Mouse (Mus musculus) midbrain, embryonic 16.5 days (tissue): ENCODE measurements around the gene Ing3. TPM values are rescaled to one million over a fixed set of nuclear protein-coding genes. Genes with fewer than 3 reads are reported as not detected.

Experiments used
- ATAC-seq: fragments of 200-750 bp; cut with Nextera tagmentation; 2 replicates; pipeline ENCODE4 v1.8.0; 2017; ENCODE audit warnings: moderate TSS enrichment
- H3K27ac ChIP-seq: fragments of 300-500 bp; sonication (generic); 2 replicates; pipeline ENCODE4 v1.5.1; 2014; ENCODE audit warnings: mild to moderate bottlenecking, low read length, mixed read lengths
- H3K27me3 ChIP-seq: fragments of 300-500 bp; sonication (generic); 2 replicates; pipeline ENCODE4 v1.6.1; 2014; ENCODE audit warnings: low read depth, low read length, mixed read lengths; ENCODE audit not compliant: control insufficient read depth, insufficient read depth
- H3K36me3 ChIP-seq: fragments of 300-500 bp; sonication (generic); 2 replicates; pipeline ENCODE4 v1.6.1; 2014; ENCODE audit warnings: mild to moderate bottlenecking, low read length, moderate library complexity, mixed read lengths; ENCODE audit not compliant: control insufficient read depth, insufficient read depth
- H3K4me1 ChIP-seq: fragments of 300-500 bp; sonication (generic); 2 replicates; pipeline ENCODE4 v1.6.1; 2014; ENCODE audit warnings: mild to moderate bottlenecking, low read length, mixed read lengths; ENCODE audit not compliant: control insufficient read depth, insufficient read depth
- H3K4me2 ChIP-seq: fragments of 300-500 bp; sonication (generic); 2 replicates; pipeline ENCODE4 v1.6.1; 2014; ENCODE audit warnings: mild to moderate bottlenecking, low read length, mixed read lengths
- H3K4me3 ChIP-seq: fragments of 300-500 bp; sonication (generic); 2 replicates; pipeline ENCODE4 v1.5.1; 2014; ENCODE audit warnings: low read depth, mild to moderate bottlenecking, low read length, moderate library complexity, mixed read lengths
- H3K9ac ChIP-seq: fragments of 300-500 bp; sonication (generic); 2 replicates; pipeline ENCODE4 v1.6.1; 2014; ENCODE audit warnings: low read depth, low read length, mixed read lengths
- H3K9me3 ChIP-seq: fragments of 300-500 bp; sonication (generic); replicated peaks from 2 replicates; pipeline ENCODE4 v1.6.1; 2014; ENCODE audit warnings: mild to moderate bottlenecking, low read length, mixed read lengths; ENCODE audit not compliant: control insufficient read depth, poor library complexity, severe bottlenecking
- WGBS: fragments of 180-500 bp; shearing (Covaris S2); extraction: QIAGEN DNeasy Blood & Tissue Kit; methylation state at CpG from one replicate; pipeline ENCODE4 v1.1.7; 2014; 5-methylcytosine and 5-hydroxymethylcytosine counted together
- polyA plus RNA-seq: library from polyadenylated mRNA; unstranded; fragments of >200 nt; fragmentation: Nextera tagmentation; extraction: Ambion mirVana; gene quantifications from 2 replicates; pipeline ENCODE4 v1.2.1, GENCODE M21; 2015

The Ing3 gene
- polyA plus RNA-seq, 1 experiment from 2014 or later: 44.2 TPM

DNA sequence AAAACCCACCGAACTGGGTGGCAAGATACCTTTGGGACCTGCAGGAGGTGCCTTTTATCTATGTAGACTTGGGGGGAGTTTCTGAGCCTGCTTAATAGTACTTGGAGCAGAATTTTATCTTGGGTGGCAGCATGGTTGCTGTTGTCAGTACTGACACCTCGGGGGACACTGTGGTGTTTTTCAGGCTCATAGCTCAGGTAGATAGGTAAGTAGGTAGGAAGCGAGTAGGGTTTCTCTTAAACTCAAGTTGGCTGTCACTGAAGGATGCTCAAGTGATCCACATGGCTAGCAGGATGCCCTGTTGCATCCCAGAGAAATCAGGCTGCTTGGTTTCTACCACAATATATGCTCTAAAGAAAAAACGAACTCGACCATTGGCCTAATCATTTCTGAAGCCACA lies 38.9 kb downstream of the Ing3 start:
- no peak overlapping the region for H3K9ac ChIP-seq
- no peak overlapping the region for H3K4me3 ChIP-seq
- no peak for ATAC-seq
- no peaks in the 10 kb centered on the region for H3K9me3 ChIP-seq
- H3K36me3 ChIP-seq: no peaks in the 10 kb centered on the region
- WGBS: 90% methylated on average over 5 of the region's 5 CpGs
- no peak overlapping the region for H3K27ac ChIP-seq
- H3K4me1 ChIP-seq: peaks cover 16% of the 10 kb centered on the region
- H3K27me3 ChIP-seq: peaks cover 13% of the 10 kb centered on the region
- no peak overlapping the region for H3K4me2 ChIP-seq

DNA sequence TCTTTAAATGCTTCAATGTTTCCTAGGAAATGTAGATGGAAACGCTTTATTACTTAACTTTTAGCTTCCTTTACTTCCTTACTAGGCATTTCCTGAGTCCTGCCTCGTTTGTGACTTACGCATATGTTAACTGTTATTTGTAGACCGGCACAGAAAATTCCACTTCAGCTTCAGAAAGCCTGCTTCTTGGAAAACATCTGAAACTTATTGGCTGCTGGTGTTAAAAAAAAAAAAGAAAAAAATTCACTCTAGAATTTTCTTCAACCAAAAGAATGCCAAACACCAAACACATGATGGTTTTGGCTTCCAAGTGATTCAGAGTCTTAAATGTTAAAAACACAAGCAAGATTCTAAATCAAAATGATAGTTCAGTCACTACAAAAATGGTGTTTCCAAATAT lies 39.7 kb downstream of the Ing3 start:
- Histone ChIP-seq H3K36me3 (no peaks in the 10 kb centered on the region), H3K9ac (no peak overlapping the region), H3K4me2 (no peak overlapping the region), H3K27ac (no peak overlapping the region), H3K27me3 (peaks cover 13% of the 10 kb centered on the region), H3K4me3 (no peak overlapping the region), H3K9me3 (no peaks in the 10 kb centered on the region), H3K4me1 (peaks cover 16% of the 10 kb centered on the region)
- no peak for ATAC-seq
- 86% methylated on average over 4 of the region's 4 CpGs for WGBS

GRCm38 (mm10) chr6:21990181-21991135 lies 41.1 kb downstream of the Ing3 start:
- ATAC-seq: no peak
- Histone ChIP-seq H3K4me3 (no peak overlapping the region), H3K27ac (no peak overlapping the region), H3K4me2 (no peak overlapping the region), H3K9me3 (no peaks in the 10 kb centered on the region), H3K27me3 (peaks cover 13% of the 10 kb centered on the region), H3K36me3 (no peaks in the 10 kb centered on the region), H3K4me1 (peaks cover 13% of the 10 kb centered on the region), H3K9ac (no peak overlapping the region)
- 75% methylated on average over 9 of the region's 9 CpGs for WGBS

GRCm38 (mm10) chr6:21991151-21991550 lies 41.8 kb downstream of the Ing3 start:
- no peak for ATAC-seq
- no peak overlapping the region for H3K4me3 ChIP-seq
- no peak overlapping the region for H3K9ac ChIP-seq
- no peak overlapping the region for H3K4me2 ChIP-seq
- no peak overlapping the region for H3K27ac ChIP-seq
- H3K27me3 ChIP-seq: peaks cover 10% of the 10 kb centered on the region
- no peaks in the 10 kb centered on the region for H3K9me3 ChIP-seq
- peaks cover 7% of the 10 kb centered on the region for H3K4me1 ChIP-seq
- no peaks in the 10 kb centered on the region for H3K36me3 ChIP-seq
- 87% methylated on average over 4 of the region's 4 CpGs for WGBS

DNA sequence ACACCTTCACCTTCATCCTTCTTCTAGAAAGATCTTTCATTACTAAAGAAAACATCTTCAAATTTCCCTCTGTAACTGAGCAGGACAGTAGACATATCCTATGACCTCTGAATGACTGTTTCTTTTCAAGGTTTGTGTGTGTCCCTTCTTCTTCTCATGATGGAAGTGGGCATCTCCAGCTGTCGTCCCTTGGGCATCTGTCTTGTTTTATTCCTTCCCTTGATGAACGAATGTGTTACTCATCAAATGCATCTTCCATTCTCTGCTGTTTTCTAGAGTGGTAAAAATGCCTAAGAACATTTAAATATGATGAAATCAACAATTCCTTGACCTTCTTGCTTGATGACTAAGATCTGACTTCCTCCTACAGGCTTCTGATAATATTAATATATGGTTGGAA lies 43.7 kb downstream of the Ing3 start:
- Histone ChIP-seq H3K27ac (no peak overlapping the region), H3K9ac (no peak overlapping the region), H3K9me3 (no peaks in the 10 kb centered on the region), H3K36me3 (no peaks in the 10 kb centered on the region), H3K4me1 (no peaks in the 10 kb centered on the region), H3K27me3 (no peaks in the 10 kb centered on the region), H3K4me2 (no peak overlapping the region), H3K4me3 (no peak overlapping the region)
- WGBS: 88% methylated on average over 2 of the region's 2 CpGs
- ATAC-seq: no peak

GRCm38 (mm10) chr6:21998131-21998530 lies 48.8 kb downstream of the Ing3 start:
- H3K4me3 ChIP-seq: no peak overlapping the region
- no peak for ATAC-seq
- no peaks in the 10 kb centered on the region for H3K9me3 ChIP-seq
- H3K36me3 ChIP-seq: no peaks in the 10 kb centered on the region
- no peak overlapping the region for H3K9ac ChIP-seq
- WGBS: 78% methylated on average over 4 of the region's 4 CpGs
- H3K27ac ChIP-seq: no peak overlapping the region
- H3K27me3 ChIP-seq: no peaks in the 10 kb centered on the region; the same call in 1 of the 2 replicates
- no peak overlapping the region for H3K4me2 ChIP-seq
- no peaks in the 10 kb centered on the region for H3K4me1 ChIP-seq

- Histone ChIP-seq H3K4me3 (no peak overlapping the region), H3K27me3 (no peaks in the 10 kb centered on the region; the same call in 1 of the 2 replicates), H3K36me3 (no peaks in the 10 kb centered on the region), H3K27ac (no peak overlapping the region), H3K4me1 (no peaks in the 10 kb centered on the region), H3K4me2 (no peak overlapping the region), H3K9me3 (no peaks in the 10 kb centered on the region), H3K9ac (no peak overlapping the region)
- ATAC-seq: no peak
- 56% methylated on average over 11 of the region's 11 CpGs for WGBS
These were observed 49.7 kb downstream of the Ing3 start for GRCm38 (mm10) chr6:21999025-21999424.

DNA sequence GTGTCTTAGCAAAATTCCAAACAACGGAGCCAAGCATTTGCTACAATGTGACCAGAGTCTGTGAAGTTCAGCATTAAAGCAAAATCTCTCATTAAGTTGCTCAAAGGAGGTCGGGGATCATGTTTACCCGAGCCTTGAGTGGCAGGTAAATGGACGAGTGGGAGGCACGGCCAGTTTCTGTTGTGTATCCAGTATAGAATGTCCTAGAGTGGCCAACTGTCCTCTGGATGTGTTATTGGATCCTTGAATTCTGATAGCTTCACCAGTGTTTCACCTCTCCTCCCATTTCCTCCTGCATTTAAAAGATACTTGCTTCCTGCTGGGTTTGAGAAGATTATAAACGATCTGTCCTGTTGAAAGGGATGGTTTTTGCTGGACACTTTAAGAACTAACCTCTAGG lies 50.7 kb downstream of the Ing3 start:
- WGBS: 50% methylated on average over 6 of the region's 6 CpGs

DNA sequence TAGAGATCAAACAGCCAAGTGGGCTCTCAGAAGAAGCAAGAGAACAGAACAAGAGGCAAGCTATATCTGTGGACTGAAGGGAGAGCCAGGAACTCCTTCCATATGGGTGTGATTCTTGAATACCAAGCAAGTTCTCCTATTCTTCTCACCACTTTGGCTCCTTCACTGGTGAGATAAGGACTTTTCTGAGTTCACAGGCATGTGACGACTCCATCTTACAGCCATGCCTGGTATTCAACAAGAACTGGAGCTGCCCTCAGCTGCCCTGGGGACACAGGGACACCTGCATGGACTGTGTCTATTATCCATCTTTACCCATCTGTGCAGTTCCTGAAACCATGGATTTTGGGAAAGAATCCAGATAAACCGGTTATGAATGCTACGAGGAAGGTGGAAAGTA lies 51.5 kb downstream of the Ing3 start:
- ATAC-seq: no peak
- Histone ChIP-seq H3K27me3 (no peaks in the 10 kb centered on the region; the same call in 1 of the 2 replicates), H3K4me3 (no peak overlapping the region), H3K4me2 (no peak overlapping the region), H3K4me1 (no peaks in the 10 kb centered on the region), H3K9me3 (no peaks in the 10 kb centered on the region), H3K36me3 (no peaks in the 10 kb centered on the region), H3K9ac (no peak overlapping the region), H3K27ac (no peak overlapping the region)
- 91% methylated on average over 3 of the region's 3 CpGs for WGBS

More for the DNA sequence above, 50.7 kb downstream of the Ing3 start:
- Histone ChIP-seq H3K27ac (no peak overlapping the region), H3K4me1 (no peaks in the 10 kb centered on the region), H3K27me3 (no peaks in the 10 kb centered on the region; the same call in 1 of the 2 replicates), H3K4me3 (no peak overlapping the region), H3K36me3 (no peaks in the 10 kb centered on the region), H3K4me2 (no peak overlapping the region), H3K9me3 (no peaks in the 10 kb centered on the region), H3K9ac (no peak overlapping the region)
- ATAC-seq: no peak
